Mouse (Mus musculus) lung, adult 2 months (tissue): ENCODE measurements around the gene Cenpk. TPM values are rescaled to one million over a fixed set of nuclear protein-coding genes. Genes with fewer than 3 reads are reported as not detected.
"Not testable (repeated sequence)": the region's sequence is repeated elsewhere in the genome, so short reads cannot be mapped to it uniquely, and the experiment has no call there.

Experiments used
- DNase-seq: peaks from one replicate; pipeline ENCODE4 v3.0.0; 2022
- H3K4me1 ChIP-seq: fragments of 200-500 bp; 2 replicates; pipeline ENCODE4 v1.6.1; 2011; ENCODE audit warnings: low read length; ENCODE audit not compliant: control insufficient read depth, insufficient read depth
- H3K4me3 ChIP-seq: fragments of 200-500 bp; replicated peaks from 2 replicates; pipeline ENCODE3; 2011; ENCODE audit warnings: low read depth, mild to moderate bottlenecking, control low read depth, low read length; ENCODE audit errors: extremely low read depth
- CTCF ChIP-seq: fragments of 200-500 bp; IDR thresholded peaks from 2 replicates; pipeline ENCODE4 v1.5.1; 2011; ENCODE audit warnings: mild to moderate bottlenecking, low read length, control low read depth; ENCODE audit not compliant: insufficient read depth
- POLR2A ChIP-seq: fragments of 200-500 bp; IDR thresholded peaks from 2 replicates; pipeline ENCODE4 v1.6.1; 2011; ENCODE audit warnings: low read depth, mild to moderate bottlenecking, control low read depth, low read length, borderline replicate concordance; ENCODE audit errors: extremely low read depth
- WGBS: fragments of 180-500 bp; shearing (Covaris S2); methylation state at CpG from one replicate; pipeline ENCODE4 v1.1.7; 2018; 5-methylcytosine and 5-hydroxymethylcytosine counted together
- polyA plus RNA-seq: library from polyadenylated mRNA; depleted of rRNA; stranded (reverse); fragments of >200 nt; gene quantifications from 2 replicates; pipeline ENCODE4 v1.2.3, GENCODE M21; 2012; rRNA removed

The Cenpk gene
- 0.13 TPM in 1 of 2 replicates, not detected in the other for polyA plus RNA-seq

- DNase-seq = peak; percentile 95
- peak within 1 kb of the TSS; percentile 77 for H3K4me3 ChIP-seq
- under 1% methylated on average over 55 of the region's 55 CpGs for WGBS
- no peak for TF ChIP-seq CTCF
- TF ChIP-seq POLR2A = peak; percentile 94
- peaks cover 3% of the 10 kb centered on the region for H3K4me1 ChIP-seq
Observed at GRCm38 (mm10) chr13:104228384-104229066, at the start of gene Cenpk, which contains the start of gene Ppwd1. TSS of gene Cenpk (plus strand) at chr13:104228611. TSS of gene Ppwd1 (minus strand) at chr13:104228843.

GRCm38 (mm10) chr13:104178650-104179121 is 49.7 kb upstream of the Cenpk start, which contains the start of gene Trim23:
TSS of gene Trim23 (plus strand) at chr13:104178797.
- WGBS = under 1% methylated on average over 38 of the region's 38 CpGs
- DNase-seq = peak; percentile 89
- peaks cover 5% of the 10 kb centered on the region; the same call in 1 of the 2 replicates for H3K4me1 ChIP-seq
- H3K4me3 ChIP-seq = peak within 1 kb of the TSS; percentile 93
- TF ChIP-seq POLR2A (peak; percentile 90), CTCF (no peak)

- TF ChIP-seq POLR2A (no peak), CTCF (no peak)
- WGBS = 12% methylated on average over 13 of the region's 13 CpGs
- Histone ChIP-seq H3K4me1 (peaks cover 5% of the 10 kb centered on the region; the same call in 1 of the 2 replicates), H3K4me3 (peak overlapping the region; percentile 93)
- DNase-seq = no peak
Observed at GRCm38 (mm10) chr13:104179176-104179888, 49.1 kb upstream of the Cenpk start.

GRCm38 (mm10) chr13:104187357-104187756 is 41.1 kb upstream of the Cenpk start:
- DNase-seq = no peak
- Histone ChIP-seq H3K4me1 (no peaks in the 10 kb centered on the region), H3K4me3 (no peak overlapping the region)
- TF ChIP-seq CTCF (no peak), POLR2A (no peak)
- WGBS = 79% methylated on average over 4 of the region's 4 CpGs

- H3K4me3 ChIP-seq, H3K4me1 ChIP-seq, DNase-seq: not testable (repeated sequence)
Observed at GRCm38 (mm10) chr13:104195891-104196290, 32.5 kb upstream of the Cenpk start.

GRCm38 (mm10) chr13:104204313-104204712 is 24.1 kb upstream of the Cenpk start:
- WGBS = 51% methylated on average over 1 of the region's 1 CpGs
- no peak for DNase-seq

GRCm38 (mm10) chr13:104227478-104227877 is 933 bp upstream of the Cenpk start:
- 17% methylated on average over 3 of the region's 3 CpGs for WGBS

More at GRCm38 (mm10) chr13:104204313-104204712, 24.1 kb upstream of the Cenpk start:
- H3K4me3 ChIP-seq = no peak overlapping the region
- no peak for TF ChIP-seq POLR2A
- TF ChIP-seq CTCF = no peak
- H3K4me1 ChIP-seq = no peaks in the 10 kb centered on the region

GRCm38 (mm10) chr13:104229181-104229580 is 770 bp downstream of the Cenpk start:
- WGBS = 6% methylated on average over 15 of the region's 15 CpGs
- peaks cover 3% of the 10 kb centered on the region for H3K4me1 ChIP-seq

More at GRCm38 (mm10) chr13:104227478-104227877, 933 bp upstream of the Cenpk start:
- no peak overlapping the region for H3K4me3 ChIP-seq
- H3K4me1 ChIP-seq = peaks cover 3% of the 10 kb centered on the region
- DNase-seq = no peak
- no peak for TF ChIP-seq CTCF
- no peak for TF ChIP-seq POLR2A

GRCm38 (mm10) chr13:104258997-104259396 is 30.6 kb downstream of the Cenpk start:
- Histone ChIP-seq H3K4me1 (no peaks in the 10 kb centered on the region), H3K4me3 (no peak overlapping the region)
- DNase-seq = no peak
- 88% methylated on average over 3 of the region's 3 CpGs for WGBS
- no peak for TF ChIP-seq POLR2A
- TF ChIP-seq CTCF = no peak

More at GRCm38 (mm10) chr13:104229181-104229580, 770 bp downstream of the Cenpk start:
- TF ChIP-seq POLR2A (no peak), CTCF (no peak)
- H3K4me3 ChIP-seq = peak overlapping the region; percentile 65
- DNase-seq = no peak

- no peak overlapping the region for H3K4me3 ChIP-seq
- H3K4me1 ChIP-seq = peaks cover 5% of the 10 kb centered on the region; the same call in 1 of the 2 replicates
- 0% methylated on average over 2 of the region's 2 CpGs for WGBS
- peak; percentile 9 for DNase-seq
- TF ChIP-seq CTCF (peak; percentile 41; the same call in 1 of the 2 replicates), POLR2A (no peak)
Observed at GRCm38 (mm10) chr13:104285031-104285431, 56.6 kb downstream of the Cenpk start.
